Mouse (Mus musculus): ENCODE measurements at regions not wholly inside any gene's neighbourhood (a gene's known extent, or its start where the extent isn't known, plus 50 kb on each side); places are given as distances from the start of the nearest gene placed in this dataset.
"Not testable (repeated sequence)": the region's sequence is repeated elsewhere in the genome, so short reads cannot be mapped to it uniquely, and the experiment has no call there.

GRCm38 (mm10) chr5:68471300-68471699, 439.7 kb downstream of the Grxcr1 start:
- TF ChIP-seq POLR2A (IDR thresholded peaks at IDR 0.05; ENCODE audit: borderline replicate concordance, insufficient read depth, low read length); CTCF (IDR thresholded peaks at IDR 0.05; ENCODE audit: borderline replicate concordance, insufficient read depth, low read depth, low read length): not testable (repeated sequence)
